Mouse (Mus musculus) adrenal gland, adult (tissue): ENCODE results near the gene Creb5.

Experiments
- DNase-seq, 2 experiments: peaks; one replicate each; pipeline ENCODE4 v3.0.0; 2022 to 2023; ENCODE audit warnings: low spot score in 1 of 2; ENCODE audit not compliant: inconsistent age in 2 of 2

Creb5 gene

GRCm38 (mm10) chr6:53735696-53736095, 448.6 kb downstream of the Creb5 start:
- no peak for DNase-seq

DNA sequence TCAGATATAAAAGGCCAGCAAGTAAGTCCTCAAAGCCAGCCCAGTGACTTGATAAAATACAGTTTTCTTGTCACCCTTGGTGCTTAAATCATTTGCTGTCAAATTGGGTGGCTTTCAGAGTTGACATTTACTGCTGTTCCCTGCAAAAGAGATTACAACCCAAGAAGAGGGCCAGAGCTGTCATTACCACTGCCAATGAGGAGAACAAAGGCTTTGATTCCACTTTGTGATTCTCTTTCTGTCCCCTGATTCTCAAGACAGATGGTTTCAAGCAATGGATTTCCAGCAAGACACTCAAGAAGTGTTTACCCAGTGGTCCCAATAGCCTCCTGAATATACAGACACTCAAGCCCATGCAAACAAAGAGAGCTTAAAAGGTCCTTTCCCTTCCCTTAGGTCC, 451.1 kb downstream of the Creb5 start:
- DNase-seq: no peak

GRCm38 (mm10) chr6:53741222-53741621, 454.2 kb downstream of the Creb5 start:
- no peak for DNase-seq
